Mouse (Mus musculus) embryonic facial prominence, embryonic 14.5 days (tissue): ENCODE measurements around the gene Spem2. TPM values are rescaled to one million over a fixed set of nuclear protein-coding genes. Genes with fewer than 3 reads are reported as not detected.
A peak's percentile ranks its signal among the peaks of the same experiment; 100 is the strongest.

ENCODE experiments used
- ATAC-seq: fragments of 200-750 bp; cut with Nextera tagmentation; 2 replicates; pipeline ENCODE4 v1.8.0; 2017; ENCODE audit warnings: low read depth, moderate number of reproducible peaks, moderate TSS enrichment
- DNase-seq: peaks from one replicate; pipeline ENCODE4 v3.0.0-alpha.2; 2015; ENCODE audit warnings: low spot score
- H3K27ac ChIP-seq: fragments of 300-500 bp; sonication (generic); replicated peaks from 2 replicates; pipeline ENCODE4 v1.5.1; 2014; ENCODE audit warnings: low read depth, mild to moderate bottlenecking, low read length, moderate library complexity
- H3K27me3 ChIP-seq: fragments of 300-500 bp; sonication (generic); replicated peaks from 2 replicates; pipeline ENCODE4 v1.6.1; 2014; ENCODE audit warnings: low read length; ENCODE audit not compliant: control insufficient read depth, insufficient read depth
- H3K36me3 ChIP-seq: fragments of 300-500 bp; sonication (generic); 2 replicates; pipeline ENCODE4 v1.6.1; 2014; ENCODE audit warnings: low read length, mixed read lengths; ENCODE audit not compliant: control insufficient read depth, insufficient read depth
- H3K4me1 ChIP-seq: fragments of 300-500 bp; sonication (generic); 2 replicates; pipeline ENCODE4 v1.6.1; 2014; ENCODE audit warnings: antibody characterized with exemption, low read length; ENCODE audit not compliant: control insufficient read depth, insufficient read depth
- H3K4me2 ChIP-seq: fragments of 300-500 bp; sonication (generic); 2 replicates; pipeline ENCODE4 v1.6.1; 2014; ENCODE audit warnings: low read depth, mild to moderate bottlenecking, low read length, moderate library complexity, mixed read lengths
- H3K4me3 ChIP-seq: fragments of 300-500 bp; sonication (generic); 2 replicates; pipeline ENCODE4 v1.5.1; 2014; ENCODE audit warnings: low read depth, mild to moderate bottlenecking, low read length
- H3K9ac ChIP-seq: fragments of 300-500 bp; sonication (generic); 2 replicates; pipeline ENCODE4 v1.6.1; 2014; ENCODE audit warnings: low read depth, mild to moderate bottlenecking, low read length, moderate library complexity, mixed read lengths
- H3K9me3 ChIP-seq: fragments of 300-500 bp; sonication (generic); 2 replicates; pipeline ENCODE4 v1.6.1; 2016; ENCODE audit warnings: low read length; ENCODE audit not compliant: control insufficient read depth
- WGBS: fragments of 180-500 bp; shearing (Covaris S2); extraction: QIAGEN DNeasy Blood & Tissue Kit; methylation state at CpG from one replicate; pipeline ENCODE4 v1.1.7; 2014; 5-methylcytosine and 5-hydroxymethylcytosine counted together
- polyA plus RNA-seq: library from polyadenylated mRNA; unstranded; fragments of >200 nt; fragmentation: Nextera tagmentation; extraction: Ambion mirVana; gene quantifications from 2 replicates; pipeline ENCODE4 v1.2.1, GENCODE M21; 2014

Gene Spem2
- polyA plus RNA-seq, 1 experiment from 2014 or later = not detected

DNA sequence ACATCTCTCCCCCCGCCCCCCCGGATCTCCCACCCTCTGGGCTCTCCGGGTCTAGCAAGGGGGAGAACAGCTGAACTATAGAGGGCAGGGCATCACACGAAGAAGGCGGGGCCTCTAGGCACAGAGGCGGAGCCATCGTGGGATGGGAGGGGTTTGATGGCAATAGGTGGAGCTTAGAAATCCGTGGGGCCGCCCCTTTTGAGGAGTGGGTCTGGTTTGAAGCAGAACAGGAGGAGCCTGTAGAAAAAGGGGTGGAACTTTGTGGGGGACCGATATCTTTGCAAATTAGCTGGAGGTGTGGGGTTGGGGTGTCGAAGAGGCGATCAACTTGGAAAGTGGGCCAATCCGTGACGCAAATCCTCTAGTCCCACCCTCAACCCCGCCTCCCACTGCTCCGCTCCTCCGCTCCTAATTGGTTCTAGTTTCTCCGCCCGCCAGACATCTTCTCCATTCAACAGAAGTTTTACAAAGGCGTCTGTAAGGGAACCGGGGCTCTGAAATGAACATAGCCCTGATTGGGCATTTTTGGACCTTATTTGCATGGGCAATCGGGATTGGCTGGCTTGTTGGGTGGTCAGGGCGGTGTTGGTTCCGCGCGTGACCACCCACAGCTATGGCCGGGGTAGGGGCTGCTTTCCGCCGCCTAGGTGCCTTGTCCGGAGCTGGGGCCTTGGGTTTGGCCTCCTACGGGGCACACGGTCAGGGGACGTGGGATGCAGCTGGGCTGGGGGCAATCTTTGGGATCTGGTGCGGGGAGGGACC is 19.9 kb upstream of the Spem2 start, which contains the start of gene Tmem256:
TSS of gene Tmem256 (plus strand) at position 563 of the 762 bp plus-strand sequence.
- peak; percentile 92 for ATAC-seq
- Histone ChIP-seq H3K9ac (peak within 1 kb of the TSS; percentile 81), H3K9me3 (no peaks in the 10 kb centered on the region), H3K27ac (peak within 1 kb of the TSS; percentile 92), H3K27me3 (no peaks in the 10 kb centered on the region), H3K4me3 (peak within 1 kb of the TSS; percentile 73), H3K36me3 (peaks cover 9% of the 10 kb centered on the region), H3K4me2 (peak within 1 kb of the TSS; percentile 95), H3K4me1 (peaks cover 28% of the 10 kb centered on the region)
- DNase-seq = peak; percentile 99
- WGBS = under 1% methylated on average over 28 of the region's 34 CpGs

DNA sequence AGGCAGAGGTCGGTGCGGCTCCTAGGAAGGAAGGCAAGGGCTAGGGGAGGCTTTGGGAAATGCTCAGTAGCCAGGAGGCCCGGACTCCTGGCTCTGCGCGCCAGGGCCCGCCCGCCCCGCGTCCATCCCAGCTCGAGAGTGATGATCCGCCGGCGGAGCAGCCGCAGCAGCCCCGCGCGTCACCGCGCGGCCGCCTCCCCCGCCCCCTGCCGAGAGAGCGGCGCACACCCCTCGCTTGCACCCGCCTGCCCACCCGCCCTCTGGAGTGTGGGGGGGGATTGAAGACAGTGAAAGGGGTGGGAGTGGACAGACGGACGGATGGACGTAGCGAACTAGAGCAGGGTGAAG is 19.3 kb upstream of the Spem2 start, which contains the start of gene Nlgn2:
TSS of gene Nlgn2 (minus strand) at position 181 of the 348 bp plus-strand sequence.
- DNase-seq (no peak), ATAC-seq (peak; percentile 75)
- Histone ChIP-seq H3K4me3 (peak within 1 kb of the TSS; percentile 73), H3K27me3 (no peaks in the 10 kb centered on the region), H3K4me2 (peak within 1 kb of the TSS; percentile 95), H3K27ac (peak within 1 kb of the TSS; percentile 92), H3K9me3 (no peaks in the 10 kb centered on the region), H3K9ac (peak within 1 kb of the TSS; percentile 81), H3K36me3 (peaks cover 14% of the 10 kb centered on the region), H3K4me1 (peaks cover 28% of the 10 kb centered on the region)
- 0% methylated on average over 7 of the region's 32 CpGs for WGBS

DNA sequence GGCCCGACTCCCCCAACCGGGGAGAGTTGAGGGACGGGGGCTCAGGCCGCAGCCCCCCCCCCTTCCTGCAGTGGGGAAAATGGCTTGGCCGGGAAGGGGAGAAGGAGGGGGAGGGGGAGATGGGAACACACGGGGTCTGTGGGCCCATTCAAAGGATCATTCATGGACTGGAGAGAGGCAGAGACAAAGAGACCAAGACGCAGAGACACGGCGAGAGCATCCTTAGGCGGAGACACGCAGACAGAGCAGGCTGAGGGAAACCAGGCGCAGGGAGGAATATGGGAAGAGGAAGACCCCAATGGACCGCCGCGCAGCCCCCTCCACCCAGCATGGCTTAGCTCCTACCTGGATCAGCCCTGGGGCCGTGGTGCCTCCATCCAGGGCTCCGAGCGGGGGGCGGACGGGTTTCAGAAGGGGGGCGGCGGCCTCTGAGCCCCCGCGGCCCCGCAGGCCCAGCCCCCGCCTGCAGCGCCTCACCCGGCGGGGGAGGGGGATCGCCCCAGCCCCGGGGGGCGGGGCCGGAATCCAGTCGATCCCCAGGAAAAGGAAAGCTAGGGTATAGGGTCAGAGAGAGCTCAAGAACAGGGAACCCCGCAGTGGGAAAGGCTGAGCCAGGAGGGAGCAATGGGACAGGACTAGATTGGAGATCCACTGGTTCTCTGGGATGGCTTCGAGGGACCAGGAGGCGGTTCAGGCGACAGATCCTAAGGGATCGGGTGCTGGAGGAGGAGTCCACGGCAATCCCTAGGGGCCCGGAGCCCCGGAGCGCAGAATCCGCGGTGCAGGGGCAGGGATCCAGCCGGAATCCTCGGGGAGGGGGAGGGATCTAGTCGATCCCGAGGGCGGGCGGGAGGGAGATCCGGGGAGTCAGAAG is 18.7 kb upstream of the Spem2 start:
- no peaks in the 10 kb centered on the region for H3K27me3 ChIP-seq
- H3K4me2 ChIP-seq = peak overlapping the region; percentile 95
- ATAC-seq (no peak), DNase-seq (peak; percentile 61)
- peak overlapping the region; percentile 73 for H3K4me3 ChIP-seq
- H3K27ac ChIP-seq = peak overlapping the region; percentile 92
- H3K36me3 ChIP-seq = peaks cover 20% of the 10 kb centered on the region
- no peaks in the 10 kb centered on the region for H3K9me3 ChIP-seq
- WGBS = 2% methylated on average over 37 of the region's 52 CpGs
- peak overlapping the region; percentile 81 for H3K9ac ChIP-seq
- H3K4me1 ChIP-seq = peaks cover 28% of the 10 kb centered on the region

DNA sequence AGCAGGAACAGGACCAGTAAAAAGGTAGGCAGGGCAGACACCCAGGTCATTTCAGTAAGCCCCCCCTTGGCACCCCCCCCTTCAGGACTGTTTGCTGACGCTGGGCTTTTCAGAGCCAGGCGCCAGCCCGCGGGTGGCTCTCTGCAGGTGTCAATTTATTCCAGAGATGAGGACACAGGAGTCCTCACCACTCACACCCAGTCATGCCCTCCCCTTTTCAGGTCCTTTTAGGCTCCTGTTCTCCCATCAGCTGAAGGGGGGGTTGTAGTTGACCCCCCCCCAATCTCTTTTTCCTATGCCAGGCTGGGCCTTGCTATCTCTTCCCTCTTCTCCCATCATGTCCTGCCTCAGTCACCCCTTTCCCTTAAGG is 17.7 kb upstream of the Spem2 start:
- peak overlapping the region; percentile 73 for H3K4me3 ChIP-seq
- ATAC-seq (no peak), DNase-seq (no peak)
- peaks cover 28% of the 10 kb centered on the region for H3K36me3 ChIP-seq
- peak overlapping the region; percentile 81 for H3K9ac ChIP-seq
- no peaks in the 10 kb centered on the region for H3K27me3 ChIP-seq
- H3K4me1 ChIP-seq = peaks cover 28% of the 10 kb centered on the region
- H3K27ac ChIP-seq = peak overlapping the region; percentile 92; the same call in 1 of the 2 replicates
- 6% methylated on average over 4 of the region's 4 CpGs for WGBS
- peak overlapping the region; percentile 95 for H3K4me2 ChIP-seq
- H3K9me3 ChIP-seq = no peaks in the 10 kb centered on the region

DNA sequence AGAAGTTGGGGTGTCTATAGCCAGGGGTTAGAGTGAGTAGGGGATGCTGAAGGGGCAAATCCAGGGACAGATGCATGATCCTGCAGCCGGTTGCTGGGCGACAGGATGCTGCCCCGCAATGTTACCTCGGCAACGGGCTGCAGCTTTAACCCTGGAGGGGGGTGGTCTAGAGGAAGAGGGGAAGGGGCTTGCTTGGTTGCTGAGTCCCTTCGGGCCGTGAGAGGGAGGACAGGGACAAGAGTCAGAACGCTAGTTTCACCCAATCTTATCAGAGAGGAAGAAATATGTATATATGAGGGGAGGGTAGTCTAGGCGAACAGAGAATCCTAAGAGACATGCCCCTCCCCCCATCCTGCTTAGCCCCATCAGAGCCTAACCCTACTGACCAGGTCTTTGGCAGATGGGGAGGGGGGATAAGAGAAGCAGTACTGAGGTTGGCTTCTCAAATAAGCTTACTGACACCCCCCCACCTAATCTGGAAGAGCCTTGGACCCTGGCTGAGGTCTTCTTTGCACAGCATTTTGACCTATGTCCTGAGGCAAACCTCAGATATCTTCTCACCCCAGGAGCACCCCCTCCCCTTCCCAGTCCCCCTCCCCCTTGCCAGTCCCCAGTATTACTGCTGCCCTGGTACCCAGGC is 17.2 kb upstream of the Spem2 start:
- WGBS = 10% methylated on average over 9 of the region's 9 CpGs
- Histone ChIP-seq H3K27me3 (no peaks in the 10 kb centered on the region), H3K9ac (peak overlapping the region; percentile 30; the same call in 1 of the 2 replicates), H3K4me3 (peak overlapping the region; percentile 73), H3K9me3 (no peaks in the 10 kb centered on the region), H3K36me3 (peaks cover 33% of the 10 kb centered on the region), H3K4me1 (peaks cover 28% of the 10 kb centered on the region), H3K27ac (no peak overlapping the region), H3K4me2 (peak overlapping the region; percentile 95)
- ATAC-seq (no peak), DNase-seq (no peak)

DNA sequence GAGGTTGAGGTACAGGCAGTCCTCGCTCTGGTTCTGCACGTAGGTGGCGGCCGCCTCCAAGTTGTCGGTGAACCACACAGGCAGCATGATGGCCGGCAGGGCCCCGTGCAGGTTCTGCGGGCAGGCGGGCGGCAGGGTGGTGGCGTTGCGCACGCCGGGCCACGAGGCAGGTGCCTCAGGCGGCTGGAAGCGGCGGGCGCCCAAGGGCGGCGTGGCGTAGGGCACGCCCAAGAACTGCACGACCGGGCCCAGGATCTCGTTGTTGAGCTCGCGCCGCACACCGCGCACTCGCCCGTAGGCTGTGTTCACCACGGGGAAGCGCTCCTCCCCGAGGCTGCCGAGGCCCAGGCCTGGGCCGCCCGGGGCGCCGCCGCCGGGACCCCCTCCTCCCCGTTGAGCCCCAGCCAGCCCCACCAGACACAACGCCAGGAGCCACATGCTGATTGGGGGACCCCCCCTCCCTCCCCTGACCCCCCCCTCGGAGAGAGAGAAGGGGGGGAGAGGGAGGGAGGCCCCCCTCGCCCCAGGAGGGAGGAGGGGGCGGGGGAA is 15.8 kb upstream of the Spem2 start:
- Histone ChIP-seq H3K4me1 (peaks cover 25% of the 10 kb centered on the region), H3K36me3 (peaks cover 42% of the 10 kb centered on the region), H3K4me2 (peak overlapping the region; percentile 95), H3K27me3 (no peaks in the 10 kb centered on the region), H3K9ac (peak overlapping the region; percentile 72), H3K4me3 (peak overlapping the region; percentile 73), H3K27ac (0 out of 2 replicates have a peak overlapping the region, but pooled peaks have one; percentile 36), H3K9me3 (no peaks in the 10 kb centered on the region)
- DNase-seq (no peak), ATAC-seq (no peak)
- WGBS = 15% methylated on average over 14 of the region's 48 CpGs

DNA sequence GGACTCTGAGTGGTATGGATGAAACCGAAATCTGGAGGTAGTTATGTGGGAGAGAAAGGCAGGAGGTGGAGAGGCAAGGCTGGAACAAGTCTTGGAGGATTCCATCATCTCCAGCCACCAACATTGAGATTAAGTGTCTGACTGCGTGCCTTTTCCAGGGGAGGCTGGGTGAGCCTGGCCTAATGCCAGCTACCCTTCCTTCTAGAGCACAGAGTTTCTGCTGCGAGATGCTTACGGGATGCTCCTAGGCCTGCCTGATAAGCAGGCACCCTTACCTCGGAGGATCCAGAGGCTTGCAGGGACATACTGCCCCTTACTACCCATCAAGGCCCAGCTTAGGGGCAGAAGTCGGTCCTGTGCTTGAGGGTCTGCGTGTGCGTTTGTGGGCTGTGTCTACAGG is 15.3 kb upstream of the Spem2 start:
- 0 out of 2 replicates have a peak overlapping the region, but pooled peaks have one; percentile 36 for H3K27ac ChIP-seq
- 50% methylated on average over 7 of the region's 8 CpGs for WGBS
- H3K27me3 ChIP-seq = no peaks in the 10 kb centered on the region
- H3K9ac ChIP-seq = peak overlapping the region; percentile 72
- DNase-seq (no peak), ATAC-seq (no peak)
- peak overlapping the region; percentile 95 for H3K4me2 ChIP-seq
- H3K4me1 ChIP-seq = peaks cover 23% of the 10 kb centered on the region
- H3K9me3 ChIP-seq = no peaks in the 10 kb centered on the region
- H3K4me3 ChIP-seq = peak overlapping the region; percentile 73
- peaks cover 43% of the 10 kb centered on the region for H3K36me3 ChIP-seq

DNA sequence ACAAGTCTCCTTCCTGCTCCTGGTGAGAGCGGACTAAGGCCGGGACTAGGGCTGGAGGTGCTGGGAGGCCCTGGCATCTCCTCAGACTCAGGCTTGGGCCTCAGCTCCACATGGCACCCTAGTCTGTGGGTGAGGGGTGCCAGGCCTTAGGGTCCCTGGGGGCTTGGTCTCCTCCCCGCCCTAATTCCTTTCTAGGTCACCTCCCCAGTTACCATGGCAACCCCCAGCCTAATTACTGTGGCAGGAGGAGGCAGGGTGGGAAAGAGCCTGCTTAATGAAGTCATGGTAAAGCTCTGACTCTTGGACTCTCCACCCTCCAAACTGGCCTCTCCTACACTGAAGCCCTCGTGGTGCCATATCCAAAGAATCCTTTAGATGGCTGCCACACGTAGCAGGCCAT is 10.6 kb upstream of the Spem2 start:
- no peak overlapping the region for H3K4me2 ChIP-seq
- no peak overlapping the region for H3K4me3 ChIP-seq
- H3K4me1 ChIP-seq = peaks cover 3% of the 10 kb centered on the region; the same call in 1 of the 2 replicates
- no peak for DNase-seq
- no peak overlapping the region for H3K27ac ChIP-seq
- no peak for ATAC-seq
- no peak overlapping the region for H3K9ac ChIP-seq
- H3K9me3 ChIP-seq = no peaks in the 10 kb centered on the region
- 86% methylated on average over 5 of the region's 5 CpGs for whole genome bisulfite sequencing
- H3K27me3 ChIP-seq = no peaks in the 10 kb centered on the region
- peaks cover 86% of the 10 kb centered on the region for H3K36me3 ChIP-seq
